Mouse (Mus musculus) retina, postnatal 1 day (tissue): Measurements from ENCODE around the gene Scn2a.
"Not testable (repeated sequence)": the region's sequence is repeated elsewhere in the genome, so short reads cannot be mapped to it uniquely, and the experiment has no call there.

Experiments
- DNase-seq: peaks from one replicate; pipeline ENCODE4 v3.0.0-alpha.2; 2012

Scn2a gene

GRCm38 (mm10) chr2:65701175-65701574, 80.6 kb downstream of the Scn2a start:
- DNase-seq: no peak

GRCm38 (mm10) chr2:65722219-65722800, 101.7 kb downstream of the Scn2a start:
- DNase-seq: no peak

GRCm38 (mm10) chr2:65745400-65745799, 124.8 kb downstream of the Scn2a start:
- DNase-seq: no peak

- DNase-seq: no peak
Measured at GRCm38 (mm10) chr2:65782442-65782841, 161.9 kb downstream of the Scn2a start.

DNA sequence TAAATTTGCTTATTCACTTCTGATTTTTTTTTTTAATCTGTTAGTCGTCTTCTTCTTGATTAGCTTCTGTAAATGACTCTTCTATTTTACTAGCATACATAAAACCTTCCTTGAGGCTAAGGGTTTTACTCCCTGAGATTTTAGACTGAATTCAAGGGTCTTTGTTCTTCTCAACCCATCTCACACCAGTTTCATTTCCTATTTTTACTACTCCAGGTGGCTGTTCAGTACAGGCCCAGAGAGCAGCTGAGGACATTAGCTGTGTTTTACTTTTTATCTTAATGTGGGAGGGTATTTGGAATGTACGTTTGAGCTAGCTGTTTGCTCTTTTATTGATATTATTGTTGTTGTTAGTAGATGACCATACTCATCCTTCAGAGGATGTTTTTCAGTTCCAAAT, 162.8 kb downstream of the Scn2a start:
- no peak for DNase-seq

GRCm38 (mm10) chr2:65792516-65792915, 171.9 kb downstream of the Scn2a start:
- DNase-seq: peak; percentile 69

DNA sequence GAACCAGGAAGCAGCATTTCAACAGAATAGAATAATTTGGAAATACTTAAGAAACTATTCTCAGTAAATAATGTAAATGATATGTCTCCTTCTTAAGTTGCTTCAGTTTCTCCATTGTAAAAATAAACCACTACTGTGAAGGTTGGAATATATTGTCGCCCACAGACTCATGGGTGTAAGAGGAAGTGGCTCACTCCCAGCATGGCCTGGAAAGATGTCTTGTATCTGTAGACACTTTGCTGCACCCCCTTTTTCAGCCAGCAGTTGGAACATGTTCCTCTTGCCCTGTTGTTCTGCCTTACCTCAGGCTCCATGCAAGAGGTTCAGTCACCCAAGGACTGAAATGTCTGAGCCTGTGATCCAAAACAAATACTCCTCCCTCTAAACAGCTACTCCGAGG, 173.0 kb downstream of the Scn2a start:
- DNase-seq: no peak

DNA sequence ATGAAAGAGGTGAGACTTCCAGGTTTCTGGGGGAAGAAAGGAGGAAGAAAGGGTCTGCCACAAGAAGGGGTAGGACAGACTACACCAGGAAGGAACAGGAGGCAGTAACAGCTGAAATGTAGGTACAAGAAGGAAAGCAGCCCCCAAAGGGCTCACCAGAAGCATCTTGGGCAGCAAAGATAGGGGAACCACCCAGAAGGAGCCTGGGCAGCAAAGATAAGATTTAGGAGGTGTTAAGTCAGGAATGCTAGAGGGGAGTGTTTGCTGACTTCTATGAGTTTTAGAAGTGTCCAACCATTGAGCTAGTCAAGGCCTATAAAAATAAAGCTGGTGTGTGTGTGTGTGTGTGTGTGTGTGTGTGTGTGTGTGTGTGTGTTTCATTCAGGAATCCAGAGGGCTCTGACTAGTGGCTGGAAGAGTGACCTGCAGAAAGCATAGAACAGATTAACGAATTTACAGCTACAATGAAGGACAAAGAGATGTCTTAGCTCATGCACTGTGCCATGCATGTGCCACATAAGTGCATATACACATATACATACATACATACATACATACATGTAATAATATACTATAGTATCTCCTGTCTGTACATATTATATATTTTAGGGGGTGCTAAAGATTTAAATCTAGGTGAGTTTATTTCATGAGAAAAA, 180.6 kb downstream of the Scn2a start:
- DNase-seq: no peak

GRCm38 (mm10) chr2:65806556-65806955, 186.0 kb downstream of the Scn2a start:
- DNase-seq: no peak

GRCm38 (mm10) chr2:65811203-65811602, 190.6 kb downstream of the Scn2a start:
- DNase-seq: not testable (repeated sequence)
